ENCODE assay signal across 16 mouse cellular contexts in genomic region chr6:88047853-88048252, GRCm38 (mm10). TPM values are rescaled to one million over a fixed set of nuclear protein-coding genes. Genes with fewer than 3 reads are reported as not detected.
DNase-seq lines count a peak whose midpoint lies in the region; ATAC-seq and TF ChIP-seq lines count a peak whose summit lies in the region.
"Had no signal": no experiment of that assay in that cellular context is flagged by ENCODE, and none has a peak within 500 bp of the region (broad histone marks: within the 10 kb centered on the region; RNA-seq: fewer than 3 reads in every experiment).

No protein-coding gene starts in this region.

- no peaks in the 10 kb centered on the region for H3K9me3 ChIP-seq in MEL (replicated peaks; ENCODE audit: insufficient read depth, low read length)
- H3K9me3 ChIP-seq in megakaryocyte, embryonic 14.5 days: peaks cover 14% of the 10 kb centered on the region
- H3K9me3 ChIP-seq: forebrain, embryonic 15.5 days; midbrain, embryonic 10.5 days; neural tube, embryonic 15.5 days had no signal

- peak; percentile 70 to 82 for TF ChIP-seq EP300 in MEL (IDR thresholded peaks at IDR 0.05; ENCODE audit: low read depth in 1 of 2, low read length in 2 of 2)

- H3K79me2 ChIP-seq in MEL (ENCODE audit: control insufficient read depth, insufficient read depth, low read length, poor library complexity): peaks cover 21% of the 10 kb centered on the region

- DNase-seq in 3T3-L1 (ENCODE audit: low read depth, low spot score): peak; percentile 76
- peak; percentile 87 for DNase-seq in MEL (ENCODE audit: low read depth, low spot score)
- DNase-seq in kidney, postnatal 10 days: no peak
- no peak for DNase-seq in adrenal gland, postnatal 36 days
- no peak for DNase-seq in urinary bladder, adult 2 months (ENCODE audit: low spot score)
- DNase-seq: cerebellum, adult 9-10 months; kidney, adult 8-10 months; left cerebral cortex, postnatal 4 days; lung, adult 18-20 months; thymus, postnatal 4 days had no signal

- TF ChIP-seq RAD21 in MEL (IDR thresholded peaks at IDR 0.05; ENCODE audit: low read depth, low read length): no peak

- H3K4me1 ChIP-seq in MEL (ENCODE audit: control insufficient read depth in 1 of 2, insufficient read depth in 2 of 2, low read length in 2 of 2): peaks cover 13 to 19% of the 10 kb centered on the region in 2 experiments
- peaks cover 47% of the 10 kb centered on the region for H3K4me1 ChIP-seq in megakaryocyte, embryonic 14.5 days

- no peak overlapping the region for H3K9ac ChIP-seq in MEL (ENCODE audit: control insufficient read depth, low read depth, low read length, poor library complexity, severe bottlenecking)
- H3K9ac ChIP-seq: forebrain, embryonic 15.5 days; hindbrain, embryonic 14.5 days; neural tube, embryonic 15.5 days had no signal

- H3K27ac ChIP-seq in MEL (ENCODE audit: control insufficient read depth, low read depth, low read length): peak overlapping the region; percentile 44
- H3K27ac ChIP-seq: forebrain, embryonic 15.5 days; hindbrain, embryonic 14.5 days; midbrain, embryonic 10.5 days; neural tube, embryonic 15.5 days had no signal

- TF ChIP-seq CTCF in MEL (IDR thresholded peaks at IDR 0.05 in 2 of 3, conservative IDR thresholded peaks at IDR 0.05 in 1 of 3; ENCODE audit: control insufficient read depth in 1 of 3, insufficient read depth in 1 of 3, low read depth in 2 of 3, low read length in 3 of 3, poor library complexity in 1 of 3, severe bottlenecking in 1 of 3): no peak

- peaks cover 0 to 29% of the 10 kb centered on the region in 2 experiments; a peak in 2 of 4 replicates for H3K36me3 ChIP-seq in MEL (ENCODE audit: control insufficient read depth in 1 of 2, insufficient read depth in 2 of 2, low read length in 2 of 2)
- H3K36me3 ChIP-seq in megakaryocyte, embryonic 14.5 days (replicated peaks; ENCODE audit: low read length): no peaks in the 10 kb centered on the region
- H3K36me3 ChIP-seq: forebrain, embryonic 15.5 days; midbrain, embryonic 10.5 days; neural tube, embryonic 15.5 days had no signal

- no peaks in the 10 kb centered on the region for H3K27me3 ChIP-seq in MEL (ENCODE audit: control insufficient read depth in 1 of 2, insufficient read depth in 2 of 2, low read length in 2 of 2)
- peaks cover 36% of the 10 kb centered on the region for H3K27me3 ChIP-seq in megakaryocyte, embryonic 14.5 days (replicated peaks)

- H3K4me3 ChIP-seq in MEL (ENCODE audit: control insufficient read depth in 1 of 2, insufficient read depth in 1 of 2, low read depth in 2 of 2, low read length in 2 of 2): no peak overlapping the region
- H3K4me3 ChIP-seq in megakaryocyte, embryonic 14.5 days (replicated peaks): peak overlapping the region; percentile 38
- H3K4me3 ChIP-seq: forebrain, embryonic 15.5 days; midbrain, embryonic 10.5 days; neural tube, embryonic 15.5 days had no signal

- TF ChIP-seq POLR2A in MEL (IDR thresholded peaks at IDR 0.05; ENCODE audit: control insufficient read depth in 1 of 2, insufficient read depth in 1 of 2, low read depth in 1 of 2, low read length in 2 of 2, poor library complexity in 1 of 2): no peak

- peak; percentile 61 for ATAC-seq in granulocyte monocyte progenitor cell, adult 5-6 weeks (replicated peaks; ENCODE audit: poor library complexity, severe bottlenecking)
- ATAC-seq: forebrain, embryonic 15.5 days had no signal

TF ChIP-seq in MEL, 35 proteins besides CTCF, POLR2A, EP300 and RAD21:
- no peak for TF ChIP-seq SMC3 (IDR thresholded peaks at IDR 0.05; ENCODE audit: low read depth, low read length)
- peak; percentile 66 for TF ChIP-seq ELF1 (IDR thresholded peaks at IDR 0.05; ENCODE audit: low read depth, low read length)
- TF ChIP-seq ZMIZ1 (IDR thresholded peaks at IDR 0.05; ENCODE audit: low read depth, low read length): no peak
- no peak for TF ChIP-seq ZNF384 (IDR thresholded peaks at IDR 0.05; ENCODE audit: low read depth, low read length)
- peak; percentile 79 for TF ChIP-seq MAX (IDR thresholded peaks at IDR 0.05; ENCODE audit: low read length)
- no peak for TF ChIP-seq POLR2AphosphoS5 (IDR thresholded peaks at IDR 0.05; ENCODE audit: borderline replicate concordance, low read depth, low read length)
- no peak for TF ChIP-seq KAT2A (conservative IDR thresholded peaks at IDR 0.05; ENCODE audit: low read depth, low read length)
- peak; percentile 78 for TF ChIP-seq TCF12 (IDR thresholded peaks at IDR 0.05; ENCODE audit: low read depth, low read length)
- peak; percentile 60 for TF ChIP-seq MXI1 (IDR thresholded peaks at IDR 0.05; ENCODE audit: low read depth, low read length)
- TF ChIP-seq TBP (IDR thresholded peaks at IDR 0.05; ENCODE audit: low read depth, low read length): peak; percentile 54; the same call in 1 of the 2 replicates
- no peak for TF ChIP-seq MAZ (IDR thresholded peaks at IDR 0.05; ENCODE audit: low read depth, low read length)
- no peak for TF ChIP-seq CHD2 (IDR thresholded peaks at IDR 0.05; ENCODE audit: low read length)
- TF ChIP-seq USF1 (IDR thresholded peaks at IDR 0.05; ENCODE audit: low read depth, low read length): 0 out of 2 replicates have a peak, but pooled peaks have one; percentile 38
- peak; percentile 55; the same call in 1 of the 2 replicates for TF ChIP-seq MAFK (IDR thresholded peaks at IDR 0.05; ENCODE audit: borderline replicate concordance, low read depth, low read length)
- no peak for TF ChIP-seq UBTF (IDR thresholded peaks at IDR 0.05; ENCODE audit: borderline replicate concordance, insufficient read depth, low read depth, low read length)
- peak; percentile 65 for TF ChIP-seq SIN3A (IDR thresholded peaks at IDR 0.05; ENCODE audit: low read length)
- peak; percentile 72; the same call in 1 of the 2 replicates for TF ChIP-seq GABPA (IDR thresholded peaks at IDR 0.05; ENCODE audit: low read depth, low read length)
- peak; percentile 82 for TF ChIP-seq ETS1 (IDR thresholded peaks at IDR 0.05; ENCODE audit: low read depth, low read length)
- no peak for TF ChIP-seq CHD1 (IDR thresholded peaks at IDR 0.05; ENCODE audit: low read depth, low read length)
- no peak for TF ChIP-seq ZC3H11A (IDR thresholded peaks at IDR 0.05; ENCODE audit: low read depth, low read length)
- peak; percentile 67; the same call in 1 of the 2 replicates for TF ChIP-seq BHLHE40 (IDR thresholded peaks at IDR 0.05; ENCODE audit: borderline replicate concordance, low read depth, low read length)
- TF ChIP-seq MEF2A (IDR thresholded peaks at IDR 0.05; ENCODE audit: extremely low read depth, insufficient replicate concordance, low read depth, low read length, poor library complexity, severe bottlenecking): no peak
- no peak for TF ChIP-seq ZKSCAN1 (IDR thresholded peaks at IDR 0.05; ENCODE audit: low read depth, low read length)
- peak; percentile 76 for TF ChIP-seq MYC (IDR thresholded peaks at IDR 0.05; ENCODE audit: low read depth, low read length)
- TF ChIP-seq MYB (IDR thresholded peaks at IDR 0.05; ENCODE audit: low read depth, low read length): peak; percentile 31; the same call in 1 of the 2 replicates
- TF ChIP-seq RCOR1 (IDR thresholded peaks at IDR 0.05; ENCODE audit: low read depth, low read length): peak; percentile 98
- TF ChIP-seq POLR2AphosphoS2 (IDR thresholded peaks at IDR 0.05; ENCODE audit: low read length): no peak
- TF ChIP-seq NELFE (IDR thresholded peaks at IDR 0.05; ENCODE audit: low read depth, low read length): no peak
- TF ChIP-seq E2F4 (IDR thresholded peaks at IDR 0.05; ENCODE audit: borderline replicate concordance, low read depth, low read length): no peak
- peak; percentile 43; the same call in 1 of the 2 replicates for TF ChIP-seq TAL1 (IDR thresholded peaks at IDR 0.05; ENCODE audit: low read length)
- TF ChIP-seq JUND (IDR thresholded peaks at IDR 0.05; ENCODE audit: low read depth, low read length): peak; percentile 87; the same call in 1 of the 2 replicates
- TF ChIP-seq GATA1 (IDR thresholded peaks at IDR 0.05; ENCODE audit: low read depth, low read length): peak; percentile 81
- TF ChIP-seq HCFC1 (IDR thresholded peaks at IDR 0.05; ENCODE audit: low read depth, low read length): peak; percentile 52
- no peak for TF ChIP-seq USF2 (IDR thresholded peaks at IDR 0.05; ENCODE audit: borderline replicate concordance in 1 of 2, insufficient read depth in 1 of 2, low read depth in 1 of 2, low read length in 2 of 2)
- TF ChIP-seq NRF1 (IDR thresholded peaks at IDR 0.05; ENCODE audit: insufficient read depth, low read depth, low read length, poor library complexity, severe bottlenecking): no peak

RNA-seq across cellular contexts. Expression of gene Rab7, which starts 2.8 kb away (rescaled TPM):
- total RNA-seq in MEL (2012; rRNA removed): 47.6 and 49.6 TPM in 2 replicates
- 100 to 1,000 TPM; 234 to 362 TPM for polyA plus RNA-seq in MEL (2012; ENCODE audit: insufficient read depth in 1 of 2, insufficient read length in 2 of 2, low read depth in 1 of 2, low replicate concordance in 2 of 2, missing spikeins in 1 of 2)
- 239 and 246 TPM in 2 replicates for total RNA-seq in granulocyte monocyte progenitor cell, adult 5-6 weeks (2014; fragmentation: Nextera tagmentation)
- 89.1 and 102 TPM in 2 replicates for total RNA-seq in granulocyte monocyte progenitor cell, adult 5-6 weeks (2017)
- polyA plus RNA-seq in megakaryocyte, embryonic 14.5 days (2012; ENCODE audit: insufficient read depth, low replicate concordance): 13.2 and 85.0 TPM in 2 replicates
- total RNA-seq in adrenal gland, postnatal 36 days (2021): 100 to 1,000 TPM; 311 to 361 TPM
- 400 and 428 TPM in 2 replicates for polyA plus RNA-seq in urinary bladder, adult 2 months (2012; rRNA removed)

RNA-seq across cellular contexts. Expression of gene Rpn1, which starts 36.4 kb away (rescaled TPM):
- total RNA-seq in MEL (2012; rRNA removed): 284 and 289 TPM in 2 replicates
- 100 to 1,000 TPM; 361 to 412 TPM for polyA plus RNA-seq in MEL (2012; ENCODE audit: insufficient read depth in 1 of 2, insufficient read length in 2 of 2, low read depth in 1 of 2, low replicate concordance in 2 of 2, missing spikeins in 1 of 2)
- total RNA-seq in granulocyte monocyte progenitor cell, adult 5-6 weeks (2014; fragmentation: Nextera tagmentation): 254 and 266 TPM in 2 replicates
- total RNA-seq in granulocyte monocyte progenitor cell, adult 5-6 weeks (2017): 386 and 482 TPM in 2 replicates
- 32.8 and 59.1 TPM in 2 replicates for polyA plus RNA-seq in megakaryocyte, embryonic 14.5 days (2012; ENCODE audit: insufficient read depth, low replicate concordance)
- 100 to 1,000 TPM; 255 to 268 TPM for total RNA-seq in adrenal gland, postnatal 36 days (2021)
- 164 and 173 TPM in 2 replicates for polyA plus RNA-seq in urinary bladder, adult 2 months (2012; rRNA removed)

Comparison
In these comparisons a context has a peak if more than half of its experiments do, and no peak if none do; other contexts are left out.
1. DNase-seq: peak in 3T3-L1 (single experiment) and MEL (single experiment); none in kidney, postnatal 10 days (single experiment), adrenal gland, postnatal 36 days (0 of 2) and urinary bladder, adult 2 months (single experiment).